Mouse (Mus musculus): ENCODE results near the gene Katnb1. TPM values are rescaled to one million over a fixed set of nuclear protein-coding genes. Genes with fewer than 3 reads are reported as not detected.

Katnb1 gene
- total RNA-seq (2021), result 10 to 100 TPM; 49.9 to 52.4 TPM

DNA sequence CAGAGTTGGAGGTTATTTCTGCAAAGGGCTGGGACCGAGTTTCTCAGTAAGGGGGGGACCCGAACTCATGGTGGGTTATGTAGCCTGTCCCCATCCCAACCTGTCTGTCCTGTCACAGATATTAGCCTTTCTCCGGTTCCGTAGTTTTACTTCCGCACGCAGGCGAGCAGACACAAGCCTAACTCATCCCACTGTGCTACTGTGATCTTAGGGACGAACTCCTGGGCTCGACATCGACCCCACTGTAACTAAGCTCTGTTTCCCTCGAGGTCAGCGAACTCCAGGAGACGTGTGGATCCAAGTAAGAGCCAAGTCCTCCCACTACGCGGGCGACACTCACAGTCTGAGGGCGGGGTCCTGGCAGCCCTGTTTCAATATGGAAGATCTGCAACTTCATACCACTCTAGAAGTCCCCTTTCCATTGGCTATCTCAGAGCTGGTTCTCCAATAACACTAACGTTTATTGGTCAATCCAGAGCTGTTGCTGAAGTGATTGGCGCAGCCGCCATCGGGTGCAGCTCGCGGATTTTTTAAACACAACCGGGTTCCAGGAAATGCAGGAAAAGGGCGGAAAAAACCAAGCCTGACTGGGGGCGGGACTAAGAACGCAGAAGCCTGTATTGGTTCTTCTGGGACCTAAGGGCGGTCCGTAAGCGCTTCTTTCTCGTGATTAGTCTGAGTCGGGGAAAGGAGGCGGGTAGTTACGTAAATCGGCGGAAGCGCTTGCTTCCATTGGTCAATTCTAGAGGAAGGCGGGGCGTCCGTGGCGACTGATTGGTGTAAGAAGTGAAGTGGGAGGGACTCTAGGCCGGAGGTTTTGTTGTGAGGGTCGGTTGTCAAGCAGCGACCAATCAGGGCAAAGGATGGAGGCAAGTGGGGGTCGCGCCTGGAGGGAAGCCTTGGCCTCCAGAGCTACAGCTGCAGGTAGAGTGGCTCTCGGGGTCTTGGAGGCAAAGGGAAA, at the start of gene Katnb1:
TSS of gene Katnb1 (plus strand) at position 806 of the 961 bp plus-strand sequence.
- intact Hi-C loops (cut with DNase I), result no loop called here
- DNase-seq, result peak; percentile 98

DNA sequence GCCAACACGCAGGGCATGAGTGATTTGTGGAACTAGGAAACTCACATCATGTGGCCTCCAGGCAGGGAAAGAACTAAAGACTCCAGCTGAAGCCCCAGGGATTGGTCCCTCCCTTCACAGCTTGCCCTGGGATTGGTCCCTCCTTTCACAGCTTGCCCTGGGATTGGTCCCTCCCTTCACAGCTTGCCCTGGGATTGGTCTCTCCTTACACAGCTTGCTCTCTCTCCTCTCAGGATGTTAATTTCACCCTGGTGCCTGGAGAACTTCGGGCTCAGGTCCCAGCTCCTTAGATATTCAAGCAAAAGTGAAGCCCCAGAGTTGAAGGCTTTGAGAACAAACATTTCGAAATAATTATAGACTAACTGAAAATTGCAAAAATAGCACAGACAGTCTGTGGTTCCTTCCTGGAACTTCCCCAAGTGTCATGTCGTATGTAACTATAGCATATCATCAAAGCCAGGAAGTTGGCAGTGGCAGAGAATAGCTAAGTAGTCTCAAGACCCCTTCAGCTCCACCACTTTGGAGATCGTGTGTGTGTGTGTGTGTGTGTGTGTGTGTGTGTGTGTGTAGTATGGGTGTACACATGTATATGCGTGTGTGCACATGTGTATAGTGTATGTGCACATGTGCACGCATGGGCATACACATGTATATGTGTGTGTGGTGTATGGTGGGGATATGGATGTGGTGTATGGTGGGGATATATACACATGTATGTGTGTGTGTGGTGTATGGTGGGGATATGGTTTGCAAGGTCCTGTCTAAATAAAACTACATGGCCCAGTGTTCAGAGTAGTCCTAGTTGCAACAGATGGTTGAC, 43.7 kb upstream of the Katnb1 start:
- intact Hi-C loops (cut with DNase I), result no loop called here
- DNase-seq, result peak; percentile 17

DNA sequence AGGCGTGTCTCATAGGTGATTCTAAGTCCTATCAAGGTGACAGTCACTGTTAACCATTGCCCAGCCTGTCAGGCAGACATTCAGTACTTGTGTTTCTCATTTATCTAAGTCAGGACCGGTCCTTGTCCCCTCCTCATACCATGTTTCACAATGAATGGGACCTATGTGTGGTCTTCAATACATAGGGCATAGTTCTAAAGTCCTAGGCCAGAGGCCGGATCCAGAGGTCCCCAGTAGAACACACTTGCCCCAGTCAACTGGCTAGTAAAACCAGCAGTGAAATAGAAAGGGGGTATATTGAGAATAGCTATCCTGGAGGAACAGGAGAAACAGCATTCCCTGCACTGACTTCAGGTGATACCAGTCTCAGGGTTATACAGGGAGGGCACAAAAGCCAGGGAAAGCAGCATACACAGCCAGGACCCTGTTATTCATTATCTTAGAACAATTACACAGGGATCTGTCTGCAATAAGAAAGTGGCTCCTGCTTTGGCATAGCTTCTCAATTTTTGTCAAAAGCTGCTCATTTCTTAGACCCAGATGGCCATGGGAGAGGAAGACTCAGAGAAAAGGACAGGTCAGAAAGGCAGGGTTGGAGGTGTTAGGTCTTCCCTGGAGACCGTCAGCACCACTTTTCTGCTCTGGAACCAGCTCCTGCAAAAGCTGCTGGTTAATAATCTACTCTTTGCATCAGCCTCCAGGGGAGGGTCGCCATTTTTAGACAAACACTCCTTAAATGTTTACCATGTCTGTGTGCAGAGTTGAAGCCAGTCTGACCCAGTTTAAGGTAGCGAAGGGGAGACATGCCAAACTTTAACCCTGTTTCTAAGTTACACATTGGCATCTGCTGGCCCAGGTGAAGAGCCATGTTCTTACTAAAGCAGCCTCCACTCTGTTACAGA, 38.9 kb upstream of the Katnb1 start:
- no peak for DNase-seq
- intact Hi-C loops (cut with DNase I), result no loop called here

DNA sequence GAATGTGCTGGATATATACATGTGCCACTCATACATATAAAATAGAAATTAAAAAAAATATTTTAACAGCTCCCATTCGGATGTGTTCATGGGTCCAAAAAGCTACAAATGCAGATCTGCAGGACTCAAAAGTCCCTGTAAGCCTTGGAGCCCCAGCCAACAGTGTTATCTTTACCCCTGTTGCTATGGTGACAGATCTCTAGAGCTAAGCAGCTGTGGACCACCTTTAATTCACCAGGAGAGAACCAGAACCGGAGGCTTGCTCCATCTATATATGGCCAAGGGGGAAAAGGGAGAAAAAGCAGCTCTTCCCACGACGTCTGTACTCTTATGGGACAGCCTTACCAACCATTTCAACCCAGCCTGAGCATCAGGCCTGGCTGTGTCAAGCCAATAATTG, 36.2 kb upstream of the Katnb1 start:
- intact Hi-C loops (cut with DNase I), result no loop called here
- no peak for DNase-seq

- no peak for DNase-seq
- intact Hi-C loops (cut with DNase I), result no loop called here
Observed at GRCm38 (mm10) chr8:95046982-95047381, 34.0 kb upstream of the Katnb1 start.

- DNase-seq, result no peak
- intact Hi-C loops (cut with DNase I), result no loop called here
Observed at GRCm38 (mm10) chr8:95047884-95048680, 32.9 kb upstream of the Katnb1 start.

DNA sequence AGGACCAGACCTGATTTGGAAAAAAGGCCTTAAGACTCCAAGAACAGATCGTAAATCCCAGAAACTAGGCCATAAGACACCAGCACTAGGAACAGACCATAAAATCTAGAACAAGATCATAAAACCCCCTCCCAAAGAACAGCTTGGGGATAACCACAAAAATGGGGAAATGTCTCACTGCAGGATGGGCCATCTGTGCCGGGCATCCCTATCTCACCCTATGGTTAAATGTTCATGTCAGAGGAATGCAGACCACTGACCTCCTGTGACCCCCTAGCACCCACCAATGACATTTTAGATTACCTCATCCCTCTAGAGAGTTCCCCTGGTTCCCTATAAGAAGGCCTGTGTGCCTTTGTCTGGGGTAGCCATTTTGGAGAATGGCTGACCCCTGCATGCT, 31.4 kb upstream of the Katnb1 start:
- DNase-seq, result no peak
- intact Hi-C loops (cut with DNase I), result no loop called here

- DNase-seq, result no peak
- intact Hi-C loops (cut with DNase I), result no loop called here
Observed at GRCm38 (mm10) chr8:95054438-95054837, 26.5 kb upstream of the Katnb1 start.

- intact Hi-C loops (cut with DNase I), result no loop called here
- no peak for DNase-seq
Observed at GRCm38 (mm10) chr8:95054927-95055510, 26.0 kb upstream of the Katnb1 start, which contains the start of gene Drc7. Gene Drc7 (plus strand): TSS chr8:95055103.

DNA sequence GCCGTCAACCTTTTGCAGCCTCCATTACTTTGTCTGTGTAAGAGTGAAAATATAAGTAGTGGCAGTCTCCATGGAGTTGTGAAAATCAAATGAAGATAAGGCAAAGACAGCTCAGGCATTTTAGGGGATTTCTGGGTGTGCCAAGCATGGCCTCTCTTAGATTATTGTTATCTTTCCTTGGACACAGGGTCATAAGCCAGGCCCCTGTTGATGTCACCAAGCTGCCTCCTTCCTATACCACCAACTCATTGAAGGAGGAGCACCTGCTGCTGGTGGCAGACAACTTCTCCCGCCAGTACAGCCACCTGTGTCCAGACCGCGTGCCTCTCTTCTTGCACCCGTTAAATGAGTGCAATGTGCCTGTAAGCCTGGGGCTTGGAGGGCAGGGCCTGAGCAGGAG, 24.6 kb upstream of the Katnb1 start:
- DNase-seq, result no peak
- intact Hi-C loops (cut with DNase I), result no loop called here

GRCm38 (mm10) chr8:95058661-95059060, 22.3 kb upstream of the Katnb1 start:
- intact Hi-C loops (cut with DNase I), result no loop called here
- DNase-seq, result no peak

DNA sequence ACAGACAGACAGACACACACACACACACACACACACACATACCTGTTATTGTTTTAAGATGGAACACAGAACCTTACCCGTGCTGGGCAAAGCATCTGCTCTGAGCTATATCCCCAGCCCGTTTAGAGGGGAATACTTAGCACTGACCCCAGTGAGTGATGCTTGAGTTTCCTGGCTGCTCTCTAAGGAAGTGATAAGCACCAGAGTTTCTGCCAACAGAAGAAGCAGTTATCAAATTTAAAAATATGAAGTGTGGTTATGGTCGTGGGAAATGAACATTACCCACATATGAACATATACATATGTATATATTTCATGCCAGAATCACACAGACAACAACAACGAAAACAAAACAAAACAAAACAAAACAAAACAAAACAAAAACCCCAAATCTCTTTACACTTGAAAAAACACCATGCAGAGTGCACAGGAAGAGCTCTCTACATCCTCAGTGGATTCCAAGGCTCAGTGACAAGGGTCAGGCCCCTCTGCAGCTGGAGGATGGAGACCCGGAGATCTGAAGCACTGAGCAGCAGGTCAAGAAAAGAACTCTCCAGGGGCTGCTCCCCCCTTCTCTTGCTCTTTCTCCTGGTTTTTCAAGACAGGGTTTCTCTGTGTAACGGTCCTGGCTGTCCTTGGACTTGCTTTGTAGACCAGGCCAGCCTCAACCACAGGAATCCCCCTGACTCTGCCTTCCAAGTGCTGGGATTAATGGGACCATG, 21.0 kb upstream of the Katnb1 start:
- intact Hi-C loops (cut with DNase I), result no loop called here
- no peak for DNase-seq

DNA sequence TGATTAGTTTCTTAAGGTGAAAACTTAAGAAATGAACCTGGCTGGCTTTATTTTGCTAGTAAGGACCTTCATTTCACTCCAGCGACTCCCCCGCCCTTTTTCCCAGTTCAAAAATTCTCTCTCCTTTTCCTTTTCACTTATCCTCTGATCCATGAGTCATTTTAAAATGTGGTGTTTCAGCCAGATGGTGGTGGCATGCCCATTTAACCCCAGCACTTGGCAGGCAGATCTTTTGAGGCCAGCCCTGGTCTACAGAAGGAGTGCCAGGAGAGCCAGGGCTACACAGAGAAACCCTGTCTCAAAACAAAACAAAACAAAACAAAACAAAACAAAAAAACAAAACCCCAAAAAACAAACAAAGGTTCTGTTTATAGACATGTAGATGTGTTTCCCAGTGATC, 16.5 kb upstream of the Katnb1 start:
- intact Hi-C loops (cut with DNase I), result no loop called here
- DNase-seq, result peak; percentile 51

DNA sequence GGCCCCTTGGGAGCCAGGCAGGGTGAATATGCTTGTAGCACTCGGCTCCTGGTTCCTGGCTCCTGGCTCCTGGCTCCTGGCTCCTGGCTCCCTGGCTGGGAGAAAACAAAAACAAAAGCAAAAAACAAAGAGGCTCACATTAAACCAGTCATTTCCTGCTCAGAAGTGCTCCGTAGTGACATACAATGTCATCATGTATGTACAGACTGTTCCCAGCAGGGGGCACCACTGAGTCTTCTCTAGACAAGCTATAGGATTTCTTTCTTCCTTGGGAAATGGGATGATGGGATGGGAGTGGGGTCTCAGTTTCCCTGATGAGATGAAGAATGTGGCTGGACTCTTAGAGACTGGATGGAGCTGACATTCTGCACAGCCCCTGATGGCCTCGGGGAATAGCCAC, 13.4 kb upstream of the Katnb1 start:
- intact Hi-C loops (cut with DNase I), result no loop called here
- DNase-seq, result peak; percentile 53

GRCm38 (mm10) chr8:95075504-95075903, 5.5 kb upstream of the Katnb1 start:
- no peak for DNase-seq
- intact Hi-C loops (cut with DNase I), result no loop called here

DNA sequence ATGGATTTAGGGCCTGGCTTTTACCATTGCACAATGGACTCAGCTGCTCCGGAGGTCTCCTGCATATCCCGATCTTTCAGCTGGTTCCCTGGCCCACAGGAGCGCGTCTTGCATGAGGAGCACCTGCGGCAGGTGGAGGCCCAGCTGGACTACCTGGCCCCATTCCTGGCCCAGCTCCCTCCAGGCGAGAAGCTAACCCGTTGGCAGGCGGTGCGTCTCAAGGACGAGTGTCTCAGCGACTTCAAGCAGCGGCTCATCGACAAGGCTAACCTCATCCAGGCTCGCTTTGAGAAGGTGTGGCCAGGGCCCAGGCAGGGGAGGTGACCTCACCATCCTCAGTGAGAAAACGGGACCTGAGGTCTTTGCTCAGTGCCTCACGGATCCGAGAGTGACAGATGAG, 4.8 kb upstream of the Katnb1 start:
- DNase-seq, result no peak

DNA sequence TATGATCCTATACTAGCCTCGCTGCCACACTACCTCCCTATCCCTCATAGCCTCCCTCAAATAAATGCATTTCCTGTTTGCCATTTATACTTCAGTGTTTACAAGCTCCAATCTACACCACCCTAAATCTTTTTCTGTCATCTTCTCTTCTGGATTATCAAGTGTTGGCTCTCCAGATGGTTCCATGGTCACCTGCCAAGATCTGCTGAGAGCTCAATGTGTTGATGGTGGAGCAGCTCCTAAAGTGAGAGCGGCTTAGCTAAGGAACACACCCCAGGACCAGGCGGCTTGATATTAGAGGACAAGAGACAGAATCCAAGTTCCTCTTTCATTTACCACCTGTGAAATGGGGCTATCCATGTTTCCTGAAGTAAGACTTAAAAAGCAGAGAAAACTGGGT, 2.9 kb upstream of the Katnb1 start:
- intact Hi-C loops (cut with DNase I), result no loop called here
- no peak for DNase-seq

More for the DNA sequence above, 4.8 kb upstream of the Katnb1 start:
- intact Hi-C loops (cut with DNase I), result no loop called here

- DNase-seq, result no peak
- intact Hi-C loops (cut with DNase I), result no loop called here
Observed at GRCm38 (mm10) chr8:95079305-95079704, 1.7 kb upstream of the Katnb1 start.

- intact Hi-C loops (cut with DNase I), result no loop called here
Observed at GRCm38 (mm10) chr8:95081650-95082049, 664 bp downstream of the Katnb1 start.

More at GRCm38 (mm10) chr8:95081650-95082049, 664 bp downstream of the Katnb1 start:
- DNase-seq, result no peak
